Mouse (Mus musculus): ENCODE data around the gene Zfp507. TPM values are rescaled to one million over a fixed set of nuclear protein-coding genes. Genes with fewer than 3 reads are reported as not detected.

Gene Zfp507
- 10 to 100 TPM; 21.2 to 24.9 TPM for polyA plus RNA-seq (2017; shearing (Covaris generic))

DNA sequence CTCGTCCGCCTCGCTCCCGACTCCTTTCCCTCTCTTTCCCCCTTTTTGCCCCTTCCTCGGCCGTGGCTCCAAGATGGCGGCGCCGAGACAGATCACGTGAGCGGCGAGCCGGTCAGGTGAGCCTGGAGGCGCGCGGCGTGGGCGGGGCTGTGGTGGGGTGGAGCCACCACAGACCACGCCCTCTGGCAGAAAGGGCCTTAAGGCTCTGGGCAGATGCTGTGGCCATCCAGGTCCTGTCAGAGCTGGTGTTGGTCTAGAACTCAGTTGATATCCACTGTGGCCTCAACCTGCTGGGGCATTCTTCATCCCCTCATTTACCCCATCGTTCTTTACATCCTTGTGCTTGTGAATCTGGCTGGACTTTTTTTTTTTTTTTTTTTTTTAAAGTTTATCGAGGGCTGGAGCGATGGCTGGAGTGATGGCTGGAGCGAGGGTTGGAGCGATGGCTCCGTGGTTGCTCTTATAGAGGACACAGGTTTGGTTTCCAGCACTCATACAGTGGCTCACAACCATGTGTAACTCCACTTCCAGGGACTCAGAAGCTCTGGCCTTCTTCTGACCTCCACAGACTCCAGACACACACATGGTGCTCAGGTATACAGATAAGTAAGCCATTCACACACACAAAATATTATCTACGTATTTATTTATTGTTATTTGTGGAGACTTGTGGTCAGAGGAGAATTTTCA lies at the start of gene Zfp507:
TSS of gene Zfp507 (minus strand) at position 98 of the 690 bp plus-strand sequence.

DNA sequence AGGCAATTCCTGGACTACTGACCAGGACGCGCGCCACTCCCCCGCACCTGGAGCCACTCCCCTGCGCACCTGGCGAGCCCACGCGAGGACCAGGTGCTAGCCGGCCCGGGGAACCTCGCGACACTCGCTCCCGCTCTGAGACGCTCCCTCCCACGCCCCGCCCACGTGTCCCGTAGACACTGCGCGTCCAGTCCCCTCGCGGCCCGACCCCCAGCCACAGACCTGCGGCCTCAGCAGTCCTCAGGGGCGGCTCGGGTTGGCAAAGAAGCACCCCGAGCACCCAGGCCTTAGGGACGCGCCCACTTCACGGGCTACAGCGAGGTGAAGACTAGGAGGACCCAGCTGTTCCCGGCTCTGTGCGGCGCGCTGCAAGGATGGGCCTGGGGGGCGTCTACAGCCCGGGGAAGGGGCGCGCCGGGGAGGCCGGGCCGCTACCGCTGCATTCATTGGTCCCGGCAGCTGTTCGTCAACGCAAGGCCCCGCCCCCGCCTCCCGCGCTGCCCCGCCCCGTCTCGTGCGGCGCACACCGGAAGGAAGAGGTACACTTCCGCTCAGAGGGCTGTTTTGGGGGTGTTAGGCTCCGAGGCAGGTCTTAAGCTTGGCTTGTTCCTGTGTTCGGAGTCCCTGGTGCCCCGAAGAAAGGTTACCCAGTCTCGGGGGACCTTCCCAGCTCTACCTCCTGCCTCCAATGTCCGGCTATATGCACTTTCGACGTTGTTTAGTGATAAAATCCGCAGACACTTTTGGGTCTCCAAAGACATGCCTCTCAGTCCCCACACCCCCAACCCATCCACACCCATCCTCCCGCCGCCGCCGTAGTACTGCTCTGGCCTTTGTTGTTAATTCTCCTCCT lies 48.5 kb downstream of the Zfp507 start, which contains the start of gene Dpy19l3:
TSS of gene Dpy19l3 (minus strand) at position 422 of the 853 bp plus-strand sequence.

Other genes with a start within 250 kb of the Zfp507 start
- gene Nudt19, start 246.7 kb downstream of the Zfp507 start, polyA plus RNA-seq (2017; shearing (Covaris generic)) = 10 to 100 TPM; 56.4 to 67.1 TPM
- under 1 TPM in 1 of 2 experiments, not detected in 1; 0.36 TPM for gene Rgs9bp, start 217.4 kb downstream of the Zfp507 start, polyA plus RNA-seq (2017; shearing (Covaris generic))
- 10 to 100 TPM; 52.5 to 65.7 TPM for gene Ankrd27, start 216.8 kb downstream of the Zfp507 start, polyA plus RNA-seq (2017; shearing (Covaris generic))
- gene Pdcd5, start 155.5 kb downstream of the Zfp507 start, polyA plus RNA-seq (2017; shearing (Covaris generic)) = 10 to 100 TPM; 84.3 to 88.0 TPM
- 10 to 100 TPM; 46.2 to 50.7 TPM for gene Dpy19l3, start 48.5 kb downstream of the Zfp507 start, polyA plus RNA-seq (2017; shearing (Covaris generic))